Comparison of ENCODE assay signal across 8 mouse cellular contexts in the genomic region with DNA sequence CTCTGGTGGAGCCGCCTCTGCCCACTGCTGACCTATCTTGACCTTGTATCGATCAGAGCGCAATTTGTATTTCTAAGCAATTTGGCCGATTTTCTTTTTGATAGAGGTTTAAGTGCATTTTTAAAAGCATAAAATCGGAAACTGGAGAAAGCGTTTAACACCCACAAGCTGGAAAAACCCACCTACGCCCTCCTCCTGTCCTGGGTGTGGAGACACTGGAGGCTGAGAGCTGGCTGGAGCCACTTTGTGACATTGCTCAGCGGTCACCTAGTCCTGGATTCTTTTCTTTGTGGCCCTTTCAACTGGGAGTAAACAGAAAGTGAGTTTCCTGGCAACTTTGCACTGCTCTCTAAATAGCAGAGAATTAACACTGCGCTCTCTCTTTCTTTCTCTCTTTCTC.
A peak's percentile ranks its signal among the peaks of the same experiment; 100 is the strongest.
DNase-seq lines count a peak whose midpoint lies in the region; ATAC-seq and TF ChIP-seq lines count a peak whose summit lies in the region.

No protein-coding gene starts in this region.

- ATAC-seq in kidney, embryonic 14.5 days (ENCODE audit: low FRiP score, low TSS enrichment), result no peak
- ATAC-seq in heart, postnatal 0 days (ENCODE audit: insufficient read depth, low read depth), result no peak
- ATAC-seq in lung, postnatal 0 days, result no peak

- peaks cover 25% of the 10 kb centered on the region for H3K4me1 ChIP-seq in kidney, embryonic 14.5 days (ENCODE audit: control insufficient read depth, insufficient read depth, low read length)
- H3K4me1 ChIP-seq in kidney, adult 2 months (ENCODE audit: control insufficient read depth, insufficient read depth, low read length), result peaks cover 3% of the 10 kb centered on the region; the same call in 1 of the 2 replicates
- H3K4me1 ChIP-seq in heart, postnatal 0 days (ENCODE audit: control insufficient read depth, insufficient read depth), result 0 out of 2 replicates have a peak, but pooled peaks cover 9% of the 10 kb centered on the region
- peaks cover 18% of the 10 kb centered on the region; the same call in 1 of the 2 replicates for H3K4me1 ChIP-seq in lung, postnatal 0 days (ENCODE audit: insufficient read depth, low read depth, low read length)

- no peak overlapping the region for H3K27ac ChIP-seq in kidney, embryonic 14.5 days (ENCODE audit: low read depth, low read length)
- no peak overlapping the region for H3K27ac ChIP-seq in kidney, adult 2 months (ENCODE audit: insufficient read depth, low read depth, low read length)
- H3K27ac ChIP-seq in heart, postnatal 0 days (ENCODE audit: low read depth), result no peak overlapping the region
- H3K27ac ChIP-seq in lung, postnatal 0 days (ENCODE audit: low read length), result no peak overlapping the region

- TF ChIP-seq EP300 in heart, postnatal 0 days (IDR thresholded peaks at IDR 0.05; ENCODE audit: low read depth), result no peak
- no peak for TF ChIP-seq EP300 in lung, postnatal 0 days (IDR thresholded peaks at IDR 0.05)

- no peak for TF ChIP-seq CTCF in kidney, adult 2 months (conservative IDR thresholded peaks at IDR 0.05; ENCODE audit: insufficient read depth, insufficient read length, low read depth, low read length)
- no peak for TF ChIP-seq CTCF in heart, postnatal 0 days (IDR thresholded peaks at IDR 0.05; ENCODE audit: low read depth)
- no peak for TF ChIP-seq CTCF in lung, postnatal 0 days (IDR thresholded peaks at IDR 0.05)

- peaks cover 47% of the 10 kb centered on the region for H3K27me3 ChIP-seq in kidney, embryonic 14.5 days (ENCODE audit: control insufficient read depth, insufficient read depth, low read length)
- H3K27me3 ChIP-seq in kidney, adult 2 months (replicated peaks; ENCODE audit: control insufficient read depth, insufficient read depth, low read length), result no peaks in the 10 kb centered on the region; the same call in 1 of the 2 replicates
- H3K27me3 ChIP-seq in heart, postnatal 0 days (ENCODE audit: control insufficient read depth, insufficient read depth, low read length), result peaks cover 35% of the 10 kb centered on the region
- H3K27me3 ChIP-seq in lung, postnatal 0 days (replicated peaks; ENCODE audit: insufficient read depth, low read length), result peaks cover 18% of the 10 kb centered on the region

- DNase-seq in kidney, adult 2 months, result no peak
- DNase-seq in embryo, embryonic 10.5 days (ENCODE audit: low spot score), result peak; percentile 51
- DNase-seq in heart, postnatal 0 days (ENCODE audit: low spot score), result peak; percentile 20
- no peak for DNase-seq in lung, postnatal 0 days (ENCODE audit: low spot score)
- DNase-seq in c-Kit-positive CD71-positive TER-119-positive erythroid progenitor cells, embryonic 14.5 days (ENCODE audit: low spot score), result no peak
- no peak for DNase-seq in testis, postnatal 10 days (ENCODE audit: low spot score)
- no peak for DNase-seq in urinary bladder, adult 2 months (ENCODE audit: low spot score)

- WGBS in kidney, embryonic 14.5 days, result 2% methylated on average over 9 of the region's 9 CpGs
- WGBS in kidney, adult 2 months, result 29% methylated on average over 9 of the region's 9 CpGs
- WGBS in heart, postnatal 0 days, result 5% methylated on average over 9 of the region's 9 CpGs
- 4% methylated on average over 9 of the region's 9 CpGs for WGBS in lung, postnatal 0 days

- no peak overlapping the region for H3K9ac ChIP-seq in kidney, embryonic 14.5 days (ENCODE audit: low read depth, low read length)
- H3K9ac ChIP-seq in heart, postnatal 0 days (replicated peaks; ENCODE audit: low read depth, low read length), result no peak overlapping the region
- H3K9ac ChIP-seq in lung, postnatal 0 days (replicated peaks; ENCODE audit: low read depth), result no peak overlapping the region

- H3K36me3 ChIP-seq in kidney, embryonic 14.5 days (ENCODE audit: control insufficient read depth, insufficient read depth, low read length), result no peaks in the 10 kb centered on the region
- no peaks in the 10 kb centered on the region for H3K36me3 ChIP-seq in kidney, adult 2 months (ENCODE audit: control insufficient read depth, insufficient read depth, low read length)
- H3K36me3 ChIP-seq in heart, postnatal 0 days (replicated peaks; ENCODE audit: control insufficient read depth, insufficient read depth, low read length), result no peaks in the 10 kb centered on the region
- H3K36me3 ChIP-seq in lung, postnatal 0 days (ENCODE audit: insufficient read depth, low read length), result no peaks in the 10 kb centered on the region

- TF ChIP-seq POLR2A in kidney, adult 2 months (IDR thresholded peaks at IDR 0.05; ENCODE audit: low read depth, low read length), result no peak

- peak overlapping the region; percentile 17; the same call in 1 of the 2 replicates for H3K4me3 ChIP-seq in kidney, embryonic 14.5 days (ENCODE audit: low read length)
- no peak overlapping the region for H3K4me3 ChIP-seq in kidney, adult 2 months (ENCODE audit: insufficient read depth, low read depth, low read length)
- peak overlapping the region; percentile 12 for H3K4me3 ChIP-seq in heart, postnatal 0 days (ENCODE audit: low read depth, low read length)
- peak overlapping the region; percentile 12; the same call in 1 of the 2 replicates for H3K4me3 ChIP-seq in lung, postnatal 0 days (ENCODE audit: low read depth, low read length)

- peak overlapping the region; percentile 40; the same call in 1 of the 2 replicates for H3K4me2 ChIP-seq in kidney, embryonic 14.5 days (replicated peaks; ENCODE audit: low read depth, low read length)
- H3K4me2 ChIP-seq in heart, postnatal 0 days (ENCODE audit: low read depth, low read length), result peak overlapping the region; percentile 48
- peak overlapping the region; percentile 22 for H3K4me2 ChIP-seq in lung, postnatal 0 days (replicated peaks; ENCODE audit: low read depth, low read length)

- no peaks in the 10 kb centered on the region for H3K9me3 ChIP-seq in kidney, embryonic 14.5 days (ENCODE audit: control insufficient read depth, low read length)
- no peaks in the 10 kb centered on the region for H3K9me3 ChIP-seq in heart, postnatal 0 days (replicated peaks; ENCODE audit: control insufficient read depth, low read length)
- H3K9me3 ChIP-seq in lung, postnatal 0 days (ENCODE audit: low read length), result no peaks in the 10 kb centered on the region

Comparison
In these comparisons a context has a peak if more than half of its experiments do, and no peak if none do; other contexts are left out.
1. DNase-seq: peak in embryo, embryonic 10.5 days (single experiment) and heart, postnatal 0 days (single experiment); none in kidney, adult 2 months (single experiment), lung, postnatal 0 days (single experiment), c-Kit-positive CD71-positive TER-119-positive erythroid progenitor cells, embryonic 14.5 days (single experiment), testis, postnatal 10 days (single experiment) and urinary bladder, adult 2 months (single experiment).
2. Peak in every context shown above with its lines, with median percentiles within 50 percentile points of each other: H3K4me2 ChIP-seq.